Mouse (Mus musculus) lung, postnatal 0 days (tissue): ENCODE measurements around the gene Ppp2r5d.

Source experiments
- CTCF ChIP-seq: IDR thresholded peaks from 2 replicates; pipeline ENCODE4 v1.5.1; 2016; ENCODE audit warnings: antibody characterized with exemption, mild to moderate bottlenecking
- EP300 ChIP-seq: IDR thresholded peaks from 2 replicates; pipeline ENCODE4 v1.6.1; 2016; ENCODE audit warnings: antibody characterized with exemption, mild to moderate bottlenecking, control low read depth

DNA sequence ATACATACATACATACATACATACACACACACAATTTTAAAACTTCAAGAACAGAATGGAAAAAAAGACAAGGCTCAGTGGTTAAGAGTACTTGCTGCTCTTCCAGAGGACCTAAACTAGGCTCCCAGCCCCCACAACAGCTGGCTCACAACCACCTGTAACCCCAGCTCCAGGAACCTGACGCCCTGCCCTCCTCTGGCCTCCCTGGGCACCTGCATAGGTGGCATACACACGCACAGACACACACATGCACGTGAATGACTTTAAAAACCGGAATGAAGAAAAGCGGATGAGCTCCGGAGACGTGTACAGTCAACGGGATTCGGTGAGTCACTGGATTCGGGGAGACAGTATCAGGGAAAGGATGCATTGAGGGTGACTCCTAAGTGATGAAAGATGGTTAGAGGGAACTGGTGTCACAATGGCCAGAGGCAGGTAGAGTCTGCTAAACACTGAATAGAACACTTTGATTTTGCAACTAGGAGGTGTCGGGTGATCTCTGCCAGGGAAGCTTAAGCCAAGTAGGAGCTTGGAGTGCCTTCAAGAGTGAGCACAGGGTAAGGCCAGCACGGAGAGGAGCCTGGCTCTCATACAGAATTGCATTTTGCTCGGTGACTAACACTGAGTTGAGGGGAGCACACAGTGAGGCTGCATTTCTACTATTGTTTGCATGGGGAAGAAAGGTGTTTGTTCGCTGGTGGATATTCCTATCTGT lies 1.6 kb upstream of the Ppp2r5d start:
- TF ChIP-seq CTCF (no peak), EP300 (no peak)
